Mouse (Mus musculus): Measurements from ENCODE around the gene Atf4. TPM values are rescaled to one million over a fixed set of nuclear protein-coding genes. Genes with fewer than 3 reads are reported as not detected.

Atf4 gene
- polyA plus RNA-seq, 1 experiment from 2014 or later, result 145 TPM

GRCm38 (mm10) chr15:80254207-80254606 lies 777 bp upstream of the Atf4 start:
- no peaks in the 10 kb centered on the region for H3K9me3 ChIP-seq
- peak overlapping the region; percentile 57 for H3K9ac ChIP-seq
- H3K36me3 ChIP-seq, result peaks cover 58% of the 10 kb centered on the region
- H3K4me2 ChIP-seq, result peak overlapping the region; percentile 85
- WGBS, result 28% methylated on average over 6 of the region's 6 CpGs
- H3K4me1 ChIP-seq, result peaks cover 41% of the 10 kb centered on the region
- ATAC-seq (ENCODE audit: insufficient number of reproducible peaks, low FRiP score, low TSS enrichment, low read depth), result no peak
- no peaks in the 10 kb centered on the region for H3K27me3 ChIP-seq
- H3K4me3 ChIP-seq, result peak overlapping the region; percentile 97
- peak overlapping the region; percentile 99 for H3K27ac ChIP-seq

- Histone ChIP-seq H3K4me2 (peak overlapping the region; percentile 85), H3K4me1 (peaks cover 41% of the 10 kb centered on the region), H3K9ac (peak overlapping the region; percentile 100), H3K27ac (peak overlapping the region; percentile 99), H3K27me3 (no peaks in the 10 kb centered on the region), H3K36me3 (peaks cover 55% of the 10 kb centered on the region), H3K4me3 (peak overlapping the region; percentile 97), H3K9me3 (no peaks in the 10 kb centered on the region)
- peak; percentile 20 for ATAC-seq (ENCODE audit: insufficient number of reproducible peaks, low FRiP score, low TSS enrichment, low read depth)
- under 1% methylated on average over 51 of the region's 51 CpGs for WGBS
Observed at GRCm38 (mm10) chr15:80255646-80256121, 700 bp downstream of the Atf4 start.

GRCm38 (mm10) chr15:80256242-80256641 lies 1.3 kb downstream of the Atf4 start:
- ATAC-seq (ENCODE audit: insufficient number of reproducible peaks, low FRiP score, low TSS enrichment, low read depth), result no peak
- 9% methylated on average over 16 of the region's 16 CpGs for WGBS
- Histone ChIP-seq H3K4me2 (peak overlapping the region; percentile 85), H3K9ac (peak overlapping the region; percentile 100), H3K4me1 (peaks cover 41% of the 10 kb centered on the region), H3K27me3 (no peaks in the 10 kb centered on the region), H3K4me3 (peak overlapping the region; percentile 97), H3K36me3 (peaks cover 50% of the 10 kb centered on the region), H3K9me3 (no peaks in the 10 kb centered on the region), H3K27ac (peak overlapping the region; percentile 99)

GRCm38 (mm10) chr15:80256656-80257601 lies 1.9 kb downstream of the Atf4 start:
- Histone ChIP-seq H3K36me3 (peaks cover 43% of the 10 kb centered on the region), H3K27me3 (no peaks in the 10 kb centered on the region), H3K4me3 (peak overlapping the region; percentile 97), H3K27ac (peak overlapping the region; percentile 99), H3K4me1 (peaks cover 41% of the 10 kb centered on the region), H3K4me2 (peak overlapping the region; percentile 85), H3K9ac (peak overlapping the region; percentile 100), H3K9me3 (no peaks in the 10 kb centered on the region)
- no peak for ATAC-seq (ENCODE audit: insufficient number of reproducible peaks, low FRiP score, low TSS enrichment, low read depth)
- 62% methylated on average over 12 of the region's 12 CpGs for whole genome bisulfite sequencing

GRCm38 (mm10) chr15:80257602-80258239 lies 2.7 kb downstream of the Atf4 start:
- no peak overlapping the region for H3K9ac ChIP-seq
- WGBS, result 19% methylated on average over 4 of the region's 4 CpGs
- no peak overlapping the region for H3K4me2 ChIP-seq
- H3K4me1 ChIP-seq, result peaks cover 43% of the 10 kb centered on the region
- no peak for ATAC-seq (ENCODE audit: insufficient number of reproducible peaks, low FRiP score, low TSS enrichment, low read depth)
- no peaks in the 10 kb centered on the region for H3K27me3 ChIP-seq
- H3K9me3 ChIP-seq, result no peaks in the 10 kb centered on the region
- H3K27ac ChIP-seq, result peak overlapping the region; percentile 99; the same call in 1 of the 2 replicates
- H3K4me3 ChIP-seq, result peak overlapping the region; percentile 97
- H3K36me3 ChIP-seq, result peaks cover 44% of the 10 kb centered on the region

- peaks cover 47% of the 10 kb centered on the region for H3K4me1 ChIP-seq
Observed at GRCm38 (mm10) chr15:80258240-80259170, 3.5 kb downstream of the Atf4 start.

GRCm38 (mm10) chr15:80259406-80260045 lies 4.5 kb downstream of the Atf4 start:
- Histone ChIP-seq H3K9me3 (no peaks in the 10 kb centered on the region), H3K4me1 (peaks cover 40% of the 10 kb centered on the region), H3K4me2 (no peak overlapping the region), H3K4me3 (no peak overlapping the region), H3K9ac (no peak overlapping the region; the same call in 1 of the 2 replicates), H3K27ac (peak overlapping the region; percentile 99), H3K27me3 (no peaks in the 10 kb centered on the region), H3K36me3 (peaks cover 37% of the 10 kb centered on the region)
- WGBS, result 83% methylated on average over 8 of the region's 8 CpGs
- no peak for ATAC-seq (ENCODE audit: insufficient number of reproducible peaks, low FRiP score, low TSS enrichment, low read depth)

More at GRCm38 (mm10) chr15:80258240-80259170, 3.5 kb downstream of the Atf4 start:
- Histone ChIP-seq H3K9me3 (no peaks in the 10 kb centered on the region), H3K36me3 (peaks cover 37% of the 10 kb centered on the region), H3K4me3 (no peak overlapping the region), H3K9ac (no peak overlapping the region), H3K27ac (peak overlapping the region; percentile 99), H3K4me2 (no peak overlapping the region), H3K27me3 (no peaks in the 10 kb centered on the region)
- 45% methylated on average over 11 of the region's 11 CpGs for WGBS
- no peak for ATAC-seq (ENCODE audit: insufficient number of reproducible peaks, low FRiP score, low TSS enrichment, low read depth)

- Histone ChIP-seq H3K36me3 (peaks cover 37% of the 10 kb centered on the region), H3K4me1 (peaks cover 42% of the 10 kb centered on the region), H3K4me3 (no peak overlapping the region), H3K27ac (peak overlapping the region; percentile 50; the same call in 1 of the 2 replicates), H3K4me2 (no peak overlapping the region), H3K27me3 (no peaks in the 10 kb centered on the region), H3K9me3 (no peaks in the 10 kb centered on the region), H3K9ac (no peak overlapping the region)
- no peak for ATAC-seq (ENCODE audit: insufficient number of reproducible peaks, low FRiP score, low TSS enrichment, low read depth)
- 13% methylated on average over 3 of the region's 3 CpGs for WGBS
Observed at GRCm38 (mm10) chr15:80260677-80261076, 5.7 kb downstream of the Atf4 start.

- Histone ChIP-seq H3K9me3 (no peaks in the 10 kb centered on the region), H3K27me3 (no peaks in the 10 kb centered on the region), H3K4me2 (no peak overlapping the region), H3K27ac (no peak overlapping the region), H3K4me1 (peaks cover 42% of the 10 kb centered on the region), H3K9ac (no peak overlapping the region), H3K36me3 (peaks cover 36% of the 10 kb centered on the region), H3K4me3 (no peak overlapping the region)
- ATAC-seq (ENCODE audit: insufficient number of reproducible peaks, low FRiP score, low TSS enrichment, low read depth), result no peak
- WGBS, result 76% methylated on average over 7 of the region's 7 CpGs
Observed at GRCm38 (mm10) chr15:80261100-80261499, 6.1 kb downstream of the Atf4 start.

- Histone ChIP-seq H3K4me3 (peak within 1 kb of the TSS; percentile 73), H3K4me1 (peaks cover 15% of the 10 kb centered on the region), H3K9me3 (no peaks in the 10 kb centered on the region), H3K27me3 (no peaks in the 10 kb centered on the region), H3K27ac (peak within 1 kb of the TSS; percentile 59), H3K4me2 (peak within 1 kb of the TSS; percentile 69), H3K9ac (peak within 1 kb of the TSS; percentile 73), H3K36me3 (peaks cover 18% of the 10 kb centered on the region)
- 1% methylated on average over 66 of the region's 66 CpGs for WGBS
- ATAC-seq (ENCODE audit: insufficient number of reproducible peaks, low FRiP score, low TSS enrichment, low read depth), result peak; percentile 90
Observed at GRCm38 (mm10) chr15:80263610-80264575, 8.9 kb downstream of the Atf4 start, which contains the start of gene Rps19bp1. Gene Rps19bp1, minus strand, starts transcription at chr15:80264315.
